Mouse (Mus musculus) brain, embryonic 14.5 days (tissue): ENCODE data around the gene Ttc28.

Experiments
- CTCF ChIP-seq: fragments of 200-500 bp; IDR thresholded peaks from 2 replicates; pipeline ENCODE4 v1.5.1; 2012; ENCODE audit warnings: inconsistent platforms, mild to moderate bottlenecking, moderate library complexity, borderline replicate concordance; ENCODE audit not compliant: insufficient read depth, insufficient read length; ENCODE audit errors: extremely low read depth
- POLR2A ChIP-seq: fragments of 200-500 bp; IDR thresholded peaks from 2 replicates; pipeline ENCODE4 v1.6.1; 2012; ENCODE audit warnings: mild to moderate bottlenecking, inconsistent platforms, borderline replicate concordance; ENCODE audit not compliant: poor library complexity, insufficient read depth, insufficient read length, severe bottlenecking; ENCODE audit errors: extremely low read depth

GRCm38 (mm10) chr5:111014960-111015359, 135.4 kb downstream of the Ttc28 start:
- TF ChIP-seq CTCF (no peak), POLR2A (no peak)
